Mouse (Mus musculus) spleen, adult 12 weeks (tissue): ENCODE measurements around the gene Tlx1.

Source experiments
- DNase-seq: peaks from one replicate; pipeline ENCODE4 v3.0.0; 2022; ENCODE audit warnings: low spot score

Gene Tlx1

DNA sequence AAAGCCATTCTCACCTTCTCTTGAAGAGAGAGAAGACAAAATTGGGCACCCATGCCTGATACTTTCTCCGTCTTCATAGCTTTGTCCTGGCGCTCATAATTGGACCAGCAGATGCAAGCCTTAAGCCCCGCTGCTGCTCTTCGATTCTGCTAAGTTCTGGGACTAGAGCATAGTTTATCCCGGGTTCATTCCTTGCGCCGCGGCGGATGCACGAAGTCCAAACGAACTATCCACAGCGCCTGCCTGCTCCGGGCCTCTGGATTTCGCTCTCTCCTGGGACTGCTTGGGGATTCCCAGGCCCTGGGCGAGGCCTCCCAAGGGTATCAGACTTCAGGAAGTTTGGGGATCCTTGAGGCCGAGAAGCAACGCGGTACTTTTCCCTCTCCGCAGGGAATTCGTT, 8.4 kb downstream of the Tlx1 start:
- DNase-seq, result no peak

DNA sequence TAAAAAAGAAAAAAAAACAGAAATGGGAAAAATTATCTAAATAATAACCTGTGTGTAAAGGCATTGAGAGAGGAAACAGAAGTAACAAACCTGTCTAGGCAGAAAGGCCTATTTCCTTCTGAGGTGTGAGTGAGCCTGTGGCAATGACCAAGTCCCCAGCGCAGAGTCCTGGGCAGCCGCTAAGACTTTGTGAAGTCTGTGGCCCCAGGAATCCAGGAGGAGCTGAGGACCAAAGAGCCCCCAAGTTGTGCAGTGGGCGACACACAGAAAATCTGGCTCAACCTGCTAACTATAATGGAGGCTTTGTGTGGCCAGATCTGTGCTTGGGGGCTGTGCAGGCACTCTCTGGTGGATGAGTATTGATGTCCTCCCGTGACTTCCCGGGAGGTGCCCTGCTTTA, 9.0 kb downstream of the Tlx1 start:
- DNase-seq, result no peak

DNA sequence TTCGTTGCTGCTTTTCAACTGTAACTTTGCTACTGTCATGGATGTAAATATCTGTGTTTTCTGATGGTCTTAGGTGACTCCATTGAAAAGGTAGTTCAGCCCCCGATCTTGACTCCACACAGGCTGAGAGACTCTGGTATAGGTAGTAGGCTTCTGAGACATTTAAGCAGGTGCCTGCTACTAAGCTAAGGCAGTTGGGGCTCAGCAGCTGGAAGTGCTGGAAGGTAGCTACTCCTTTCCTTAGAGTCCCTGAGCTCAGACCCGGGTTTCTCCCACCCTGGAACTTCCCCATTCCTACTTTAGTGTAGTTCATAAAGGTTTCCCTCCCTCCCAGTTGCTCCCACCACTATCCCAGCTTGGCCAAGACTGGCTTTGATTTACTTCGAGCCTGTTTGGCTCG, 9.5 kb downstream of the Tlx1 start:
- DNase-seq, result no peak

DNA sequence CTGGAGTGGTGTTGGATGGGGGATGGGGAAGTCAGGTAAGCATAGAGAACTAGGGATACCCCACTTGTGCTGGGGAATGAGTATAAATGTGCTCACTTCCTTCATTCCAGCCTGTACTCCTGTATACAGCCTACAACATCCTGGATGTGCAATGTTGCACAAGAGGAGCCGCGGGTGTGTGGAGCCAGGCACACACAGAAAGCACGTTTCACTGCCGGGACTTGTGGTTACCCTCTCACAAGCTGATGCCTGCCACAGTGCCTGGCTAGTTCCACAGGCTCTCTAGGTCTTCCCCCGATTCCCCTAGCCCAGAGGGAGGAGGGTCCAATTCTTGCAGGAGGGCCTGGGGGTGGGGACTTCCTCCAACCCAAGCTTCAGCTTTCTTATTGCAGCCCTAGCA, 10.0 kb downstream of the Tlx1 start:
- no peak for DNase-seq

DNA sequence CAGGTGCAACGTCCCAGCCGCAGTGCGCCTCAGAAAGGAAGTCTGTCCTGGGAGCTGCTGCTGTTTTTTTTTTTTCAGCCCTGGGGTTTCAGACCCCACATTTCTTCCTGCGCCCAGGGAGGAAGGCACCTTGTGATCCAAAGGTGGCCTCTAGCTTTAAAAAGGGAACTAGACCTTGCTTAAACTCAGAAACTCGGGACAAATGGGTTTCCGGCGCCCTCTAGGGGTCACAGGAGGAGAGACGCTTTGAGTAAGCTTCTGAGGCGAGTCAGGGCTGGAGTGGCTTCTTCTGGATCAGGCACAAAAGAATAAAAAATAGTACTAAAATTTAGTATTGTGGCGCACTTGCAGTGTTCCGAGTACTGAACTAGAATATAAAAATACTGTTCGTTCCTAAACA, 10.6 kb downstream of the Tlx1 start:
- DNase-seq, result peak; percentile 13

DNA sequence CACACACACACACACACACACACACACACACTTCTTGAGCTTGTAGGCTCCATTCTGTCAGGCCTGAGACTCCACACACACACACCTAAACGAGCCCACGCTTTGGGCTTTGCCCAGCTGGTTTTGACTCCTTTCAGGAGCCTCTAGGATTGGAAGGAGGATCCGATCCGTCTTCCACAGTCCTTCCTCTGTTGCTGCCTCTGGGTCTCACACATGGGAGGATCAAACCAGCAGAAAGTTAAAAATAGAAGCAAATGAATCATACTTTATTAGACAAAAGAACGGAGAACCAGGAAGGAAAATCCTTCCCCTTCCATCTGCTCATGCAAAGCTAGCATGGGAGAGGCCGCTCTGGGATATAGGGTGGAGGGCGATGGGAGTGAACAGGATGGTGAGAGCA, 11.7 kb downstream of the Tlx1 start:
- no peak for DNase-seq

DNA sequence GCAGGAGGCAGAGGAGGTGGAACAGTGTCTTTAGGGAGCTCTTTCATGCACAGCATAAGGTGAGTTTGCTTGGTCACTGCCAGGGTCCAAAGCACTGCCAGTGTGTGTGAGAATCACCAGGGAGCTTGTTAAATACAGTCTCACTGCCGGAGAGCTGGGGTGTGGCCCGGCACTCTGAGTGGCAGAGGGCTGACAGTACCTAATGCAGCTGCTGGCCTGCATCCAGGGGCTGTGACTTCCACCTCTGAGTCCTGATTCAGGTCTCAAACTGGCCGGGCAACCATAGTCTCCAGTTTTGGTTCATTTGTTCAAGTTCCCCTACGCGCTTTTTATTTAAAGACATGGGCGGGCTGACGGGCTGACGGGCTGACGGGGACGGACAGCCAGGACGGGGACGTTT, 12.4 kb downstream of the Tlx1 start:
- DNase-seq, result no peak

DNA sequence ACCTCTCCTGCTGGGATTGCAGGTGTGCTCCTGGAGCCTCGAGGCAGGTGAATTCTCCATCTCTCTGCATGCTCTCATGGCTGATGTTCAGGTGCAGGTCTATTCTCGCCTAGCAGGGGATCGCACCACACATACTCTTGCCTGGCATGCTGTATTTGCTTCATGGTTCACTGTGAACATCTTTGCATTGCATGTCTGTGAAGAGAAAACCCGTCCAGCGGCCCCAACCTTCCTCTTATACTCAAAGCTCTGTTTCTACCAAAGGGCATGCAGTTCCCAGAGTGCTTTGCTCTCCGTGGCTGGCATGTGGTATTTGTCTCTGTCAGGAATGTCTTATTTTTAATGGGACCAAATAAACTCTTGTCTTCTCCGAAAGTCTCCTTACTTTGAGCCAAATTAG, 20.0 kb downstream of the Tlx1 start:
- no peak for DNase-seq

DNA sequence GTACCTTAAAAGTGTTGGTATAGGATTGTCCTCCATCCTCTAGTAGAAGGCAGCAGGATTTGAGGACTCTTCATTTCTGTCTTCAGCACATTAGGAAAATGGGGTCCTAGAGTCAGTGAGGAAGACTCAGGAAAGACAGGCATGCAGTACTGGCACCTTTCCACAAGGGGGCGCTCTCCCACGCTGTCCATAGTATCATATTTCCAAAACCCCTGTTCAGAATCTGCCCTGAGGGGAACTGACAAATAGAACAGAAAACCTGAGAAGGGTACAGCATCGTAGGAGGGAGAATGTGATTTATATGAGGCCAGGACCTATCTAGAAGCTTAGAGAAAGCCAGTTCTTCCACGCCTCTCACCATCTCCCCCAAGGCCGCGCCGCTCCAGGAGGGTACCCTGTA, 24.3 kb downstream of the Tlx1 start:
- DNase-seq, result no peak

DNA sequence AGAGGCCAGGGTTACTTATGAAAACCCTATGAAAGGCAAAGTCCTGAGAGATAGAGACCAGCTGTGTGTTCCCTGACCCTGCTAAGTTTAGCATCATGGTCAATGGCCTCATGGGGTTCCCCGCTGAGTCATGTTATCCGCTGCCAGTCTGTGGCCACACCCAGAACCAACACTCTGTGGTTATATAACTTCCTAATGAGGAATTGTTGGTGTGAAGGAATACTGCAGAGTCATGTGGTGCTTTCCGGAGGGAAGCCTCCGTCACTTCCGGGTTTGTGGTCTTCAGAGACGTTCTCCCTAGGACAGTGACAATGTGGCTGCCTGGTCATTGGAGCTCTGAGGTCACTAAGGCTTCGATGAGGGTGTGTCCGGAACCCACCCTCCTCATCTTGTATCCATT, 25.8 kb downstream of the Tlx1 start:
- DNase-seq, result no peak

DNA sequence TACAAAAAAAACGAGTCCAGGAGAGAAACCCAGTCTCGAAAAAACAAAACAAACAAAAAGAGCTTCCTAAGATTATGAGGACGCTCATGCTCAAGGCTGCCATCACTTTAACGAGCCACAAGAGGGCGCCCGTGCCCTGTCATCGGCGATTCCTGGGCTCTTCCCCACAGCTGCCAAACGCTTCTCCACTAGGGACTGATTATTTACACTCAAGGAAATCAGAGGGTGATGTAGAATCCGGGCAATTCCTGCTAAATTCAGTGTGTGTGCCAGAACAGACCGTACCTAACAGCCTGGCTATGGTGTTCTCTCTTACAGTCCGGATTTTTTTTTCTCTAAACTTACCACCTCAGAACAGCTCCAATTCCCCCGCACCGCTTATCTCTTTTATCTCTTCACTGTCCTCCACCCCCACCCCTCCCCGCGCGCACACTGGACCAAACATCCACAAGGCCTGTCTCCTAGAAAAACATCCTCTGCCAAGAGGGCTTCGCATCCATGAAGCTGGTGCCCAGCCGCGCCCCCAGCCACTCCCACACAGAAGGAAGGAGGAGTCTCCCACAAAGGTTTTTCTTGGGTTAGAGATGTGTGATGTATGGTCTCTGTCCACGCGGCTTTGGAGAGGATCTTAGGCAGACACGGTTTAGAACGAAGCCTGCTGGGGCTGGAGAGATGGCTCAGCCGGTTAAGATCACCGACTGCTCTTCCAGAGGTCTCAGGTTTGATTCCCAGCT, 26.7 kb downstream of the Tlx1 start:
- no peak for DNase-seq

DNA sequence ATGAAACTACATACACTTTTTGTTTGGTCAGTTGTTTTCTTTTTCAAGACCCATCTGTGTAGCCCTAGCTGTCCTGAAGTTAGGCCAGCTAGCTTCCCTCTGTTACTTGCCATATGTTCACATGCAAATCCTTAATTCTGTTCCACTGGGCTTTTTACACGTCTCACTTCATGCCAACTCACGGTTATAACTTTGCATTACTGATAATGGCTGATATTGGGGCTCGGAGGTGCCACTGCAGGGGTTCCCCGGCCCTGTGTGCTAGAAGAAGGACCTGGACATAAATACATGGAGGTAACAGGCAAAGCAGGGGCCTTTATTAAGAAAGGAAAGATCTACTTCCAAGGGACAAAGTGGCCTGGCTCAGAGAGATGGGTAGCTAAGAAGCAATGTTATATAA, 29.0 kb downstream of the Tlx1 start:
- no peak for DNase-seq

DNA sequence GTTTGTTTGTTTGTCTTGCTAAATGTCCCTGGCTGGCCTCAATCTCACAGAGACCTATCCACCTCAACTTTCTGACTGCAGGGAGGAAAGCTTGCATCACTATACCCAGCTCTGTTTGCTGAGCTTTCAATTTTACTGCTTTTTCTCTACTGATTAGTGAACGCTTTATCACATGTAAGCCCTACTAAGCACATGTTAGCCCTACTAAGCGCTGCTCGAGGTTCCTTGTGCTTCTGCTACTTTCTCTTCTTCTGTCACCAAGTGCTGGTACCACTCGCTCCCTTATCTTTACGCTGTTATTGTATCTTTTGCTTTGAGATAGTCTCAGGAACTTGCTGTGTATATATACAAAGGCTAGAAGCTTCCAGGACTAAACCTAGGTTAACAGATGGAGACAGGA, 30.0 kb downstream of the Tlx1 start:
- DNase-seq, result no peak

DNA sequence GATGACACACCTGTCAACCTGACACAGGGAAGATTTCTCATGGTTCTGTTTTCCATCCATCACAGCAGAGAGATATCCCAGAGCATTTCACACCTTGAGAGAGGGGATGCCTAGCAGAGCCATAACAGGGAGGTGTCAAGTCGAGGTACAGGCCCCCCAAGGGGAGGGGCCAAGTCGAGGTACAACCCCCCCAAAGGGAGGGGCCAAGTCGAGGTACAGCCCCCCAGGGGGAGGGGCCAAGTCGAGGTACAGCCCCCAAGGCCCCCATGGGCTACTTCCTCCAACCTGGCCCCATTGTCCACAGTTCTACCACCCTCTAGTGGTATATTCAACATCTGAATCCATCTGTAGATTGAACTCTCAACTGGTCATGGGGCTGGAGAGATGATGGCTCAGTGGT, 44.2 kb downstream of the Tlx1 start:
- no peak for DNase-seq

DNA sequence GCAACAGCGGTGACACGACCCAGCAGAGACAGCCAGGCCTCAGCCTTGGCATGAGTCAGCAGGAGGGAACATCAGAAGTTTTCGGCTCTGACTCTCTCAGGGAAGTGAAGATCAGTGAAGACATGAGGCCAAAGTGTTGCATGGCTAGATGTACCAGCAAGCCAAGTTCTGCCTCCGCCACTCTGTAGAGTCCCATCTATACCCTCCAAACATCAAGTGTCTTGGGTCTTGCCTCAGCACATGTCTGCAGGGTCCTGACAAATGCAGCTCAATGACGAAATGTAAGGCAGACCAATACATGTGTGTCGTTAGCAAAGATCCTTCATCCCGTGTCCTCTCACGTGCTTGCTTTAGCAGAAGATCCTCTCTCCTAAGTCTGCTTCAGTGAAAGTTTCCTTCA, 46.5 kb downstream of the Tlx1 start:
- no peak for DNase-seq

DNA sequence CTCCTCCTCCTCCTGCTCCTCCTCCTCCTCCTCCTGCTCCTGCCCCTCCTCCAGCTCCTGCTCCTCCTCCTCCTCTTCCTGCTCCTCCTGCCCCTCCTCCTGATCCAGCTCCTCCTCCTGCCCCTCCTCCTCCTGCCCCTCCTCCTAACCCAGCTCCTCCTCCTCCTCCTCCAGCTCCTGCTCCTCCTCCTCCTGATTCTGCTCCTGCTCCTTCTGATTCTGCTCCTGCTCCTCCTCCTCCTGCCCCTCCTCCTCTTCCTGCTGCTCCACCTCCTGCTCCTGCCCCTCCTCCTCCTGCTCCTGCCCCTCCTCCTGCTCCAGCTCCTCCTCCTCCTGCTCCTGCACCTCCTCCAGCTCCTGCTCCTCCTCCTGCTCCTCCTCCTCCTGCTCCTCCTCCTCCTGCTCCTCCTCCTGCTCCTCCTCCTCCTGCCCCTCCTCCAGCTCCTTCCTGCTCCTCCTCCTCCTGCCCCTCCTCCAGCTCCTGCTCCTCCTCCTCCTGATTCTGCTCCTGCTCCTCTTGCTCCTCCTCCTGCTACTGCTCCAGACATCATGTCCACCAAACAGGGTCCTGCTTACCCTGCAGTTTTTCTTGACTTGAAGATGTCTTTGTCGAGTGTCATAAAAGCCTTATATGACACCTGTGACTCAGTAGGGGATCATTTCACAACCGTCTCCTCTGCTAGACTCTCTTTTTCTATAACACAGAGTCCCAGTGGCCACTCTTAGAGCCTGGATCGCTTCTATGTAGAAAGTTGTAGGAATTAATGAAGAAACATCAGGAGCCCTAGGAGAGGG, 55.0 kb downstream of the Tlx1 start:
- no peak for DNase-seq
